Comparison of ENCODE assay signal across 16 mouse cellular contexts in genomic region chr9:83199176-83199575, GRCm38 (mm10).
"Had no signal": no experiment of that assay in that cellular context is flagged by ENCODE, and none has a peak within 500 bp of the region (broad histone marks: within the 10 kb centered on the region; RNA-seq: fewer than 3 reads in every experiment).

No protein-coding gene starts in this region.

- DNase-seq: kidney, adult 9 months; kidney, postnatal 25 days; liver, embryonic 13.5 days; lung, adult 2 months; lung, postnatal 14 days; lung, postnatal 4 days; midbrain, embryonic 14.5 days; right cerebral cortex, postnatal 14 days; right cerebral cortex, postnatal 4 days; thymus, adult 2 months; thymus, postnatal 14 days; thymus, postnatal 4 days had no signal

- H3K27ac ChIP-seq: kidney, postnatal 0 days; liver, embryonic 13.5 days; neural tube, embryonic 12.5 days; neural tube, embryonic 15.5 days; stomach, postnatal 0 days had no signal

- H3K4me3 ChIP-seq: liver, embryonic 13.5 days; neural tube, embryonic 12.5 days; neural tube, embryonic 15.5 days had no signal
